Mouse (Mus musculus): ENCODE data around the gene 9230104L09Rik. TPM values are rescaled to one million over a fixed set of nuclear protein-coding genes. Genes with fewer than 3 reads are reported as not detected.

9230104L09Rik gene
- polyA plus RNA-seq, 1 experiment from 2014 or later: not detected

DNA sequence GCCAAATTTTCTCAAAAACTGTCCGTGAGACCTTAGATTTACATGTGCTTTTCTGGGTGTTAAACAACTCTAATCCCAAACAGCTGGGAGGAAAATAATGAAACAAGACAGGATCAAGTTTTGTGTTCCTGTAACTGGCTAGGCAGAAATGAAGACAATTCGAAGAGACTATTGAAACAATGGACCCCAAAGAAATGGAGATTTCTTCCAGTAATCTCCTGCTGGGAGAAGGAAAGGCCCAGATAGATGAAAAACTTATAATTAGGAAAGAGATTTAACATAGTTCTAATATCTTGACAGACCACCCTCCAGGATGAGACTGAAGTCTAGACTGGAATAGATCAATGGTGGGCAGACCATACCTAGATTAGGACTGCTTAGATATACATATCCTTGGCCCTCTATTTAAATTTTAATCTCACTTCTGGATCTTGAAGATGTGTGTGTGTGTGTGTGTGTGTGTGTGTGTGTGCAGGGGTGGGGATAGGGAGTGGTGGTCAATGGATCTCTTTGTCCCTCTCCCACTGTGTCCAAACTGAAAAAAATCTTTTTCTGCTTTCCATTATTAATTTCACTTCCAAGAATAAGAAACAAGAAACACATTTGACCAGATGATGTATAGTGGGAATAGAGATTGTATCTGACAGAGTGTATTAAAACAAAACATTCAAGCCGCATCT is 24.6 kb upstream of the 9230104L09Rik start:
- no peaks in the 10 kb centered on the region for H3K36me3 ChIP-seq (ENCODE audit: control insufficient read depth, insufficient read depth)
- no peak overlapping the region for H3K4me2 ChIP-seq (replicated peaks; ENCODE audit: low read depth)
- ATAC-seq: no peak
- no peak for TF ChIP-seq CTCF (IDR thresholded peaks at IDR 0.05; ENCODE audit: low read depth)
- no peaks in the 10 kb centered on the region for H3K27me3 ChIP-seq (replicated peaks; ENCODE audit: control insufficient read depth, insufficient read depth, low read length)
- H3K4me1 ChIP-seq (replicated peaks; ENCODE audit: control insufficient read depth, insufficient read depth, low read length): no peaks in the 10 kb centered on the region
- H3K9ac ChIP-seq (ENCODE audit: low read depth, low read length): no peak overlapping the region
- 79% methylated on average over 3 of the region's 3 CpGs for WGBS
- no peak overlapping the region for H3K4me3 ChIP-seq (ENCODE audit: low read depth, low read length)
- no peak overlapping the region for H3K27ac ChIP-seq (ENCODE audit: low read depth, low read length)
- no peaks in the 10 kb centered on the region for H3K9me3 ChIP-seq (ENCODE audit: control insufficient read depth)

DNA sequence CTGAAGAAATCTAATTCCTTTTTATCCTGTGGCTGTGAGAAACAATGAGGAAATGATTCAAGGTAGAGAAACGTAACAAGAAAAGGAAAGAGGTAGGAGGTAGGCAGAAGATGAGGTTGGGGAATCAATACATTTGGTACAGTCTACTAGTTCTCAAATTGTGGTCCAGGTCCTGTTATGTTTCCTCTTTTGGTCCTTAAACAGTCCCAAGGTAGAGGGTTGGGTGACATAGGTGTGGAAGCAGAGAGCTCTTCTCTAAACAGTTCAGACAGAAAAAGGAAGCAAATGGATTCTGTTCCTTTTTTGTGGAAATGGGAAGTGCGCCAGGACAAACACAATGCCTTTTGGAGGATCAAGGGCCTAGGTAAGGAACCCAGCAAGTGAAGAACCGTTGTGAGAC is 24.0 kb upstream of the 9230104L09Rik start:
- Histone ChIP-seq H3K9me3 (ENCODE audit: control insufficient read depth) (no peaks in the 10 kb centered on the region), H3K4me1 (replicated peaks; ENCODE audit: control insufficient read depth, insufficient read depth, low read length) (no peaks in the 10 kb centered on the region; the same call in 1 of the 2 replicates), H3K4me2 (replicated peaks; ENCODE audit: low read depth) (no peak overlapping the region), H3K27ac (ENCODE audit: low read depth, low read length) (no peak overlapping the region), H3K4me3 (ENCODE audit: low read depth, low read length) (no peak overlapping the region), H3K36me3 (ENCODE audit: control insufficient read depth, insufficient read depth) (no peaks in the 10 kb centered on the region), H3K27me3 (replicated peaks; ENCODE audit: control insufficient read depth, insufficient read depth, low read length) (no peaks in the 10 kb centered on the region), H3K9ac (ENCODE audit: low read depth, low read length) (no peak overlapping the region)
- no peak for TF ChIP-seq CTCF (IDR thresholded peaks at IDR 0.05; ENCODE audit: low read depth)
- ATAC-seq: no peak
- 80% methylated on average over 3 of the region's 3 CpGs for WGBS

DNA sequence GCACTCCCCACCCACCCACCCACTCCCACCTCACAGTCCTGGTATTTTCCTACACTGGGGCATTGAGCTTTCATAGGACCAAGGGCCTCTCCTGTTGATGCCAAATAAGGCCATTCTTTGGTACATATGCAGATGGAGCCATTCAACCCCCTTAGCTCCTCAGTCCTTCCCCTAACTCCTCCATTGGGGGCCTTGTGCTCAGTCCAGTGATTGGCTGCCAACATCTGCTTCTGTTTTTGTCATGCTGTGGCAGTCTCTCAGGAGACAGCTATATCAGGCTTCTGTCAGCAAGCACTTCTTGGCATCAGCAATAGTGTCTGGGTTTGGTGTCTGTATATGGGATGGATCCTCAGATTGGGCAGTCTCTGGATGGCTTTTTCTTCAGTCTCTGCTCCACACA is 19.9 kb upstream of the 9230104L09Rik start:
- no peak for ATAC-seq
- no peak for TF ChIP-seq CTCF (IDR thresholded peaks at IDR 0.05; ENCODE audit: low read depth)
- no peaks in the 10 kb centered on the region for H3K27me3 ChIP-seq (replicated peaks; ENCODE audit: control insufficient read depth, insufficient read depth, low read length)
- H3K4me3 ChIP-seq (ENCODE audit: low read depth, low read length): no peak overlapping the region
- no peaks in the 10 kb centered on the region for H3K36me3 ChIP-seq (ENCODE audit: control insufficient read depth, insufficient read depth)
- H3K27ac ChIP-seq (ENCODE audit: low read depth, low read length): no peak overlapping the region
- no peaks in the 10 kb centered on the region for H3K9me3 ChIP-seq (ENCODE audit: control insufficient read depth)
- no peak overlapping the region for H3K9ac ChIP-seq (ENCODE audit: low read depth, low read length)
- no peaks in the 10 kb centered on the region; the same call in 1 of the 2 replicates for H3K4me1 ChIP-seq (replicated peaks; ENCODE audit: control insufficient read depth, insufficient read depth, low read length)
- H3K4me2 ChIP-seq (replicated peaks; ENCODE audit: low read depth): no peak overlapping the region

DNA sequence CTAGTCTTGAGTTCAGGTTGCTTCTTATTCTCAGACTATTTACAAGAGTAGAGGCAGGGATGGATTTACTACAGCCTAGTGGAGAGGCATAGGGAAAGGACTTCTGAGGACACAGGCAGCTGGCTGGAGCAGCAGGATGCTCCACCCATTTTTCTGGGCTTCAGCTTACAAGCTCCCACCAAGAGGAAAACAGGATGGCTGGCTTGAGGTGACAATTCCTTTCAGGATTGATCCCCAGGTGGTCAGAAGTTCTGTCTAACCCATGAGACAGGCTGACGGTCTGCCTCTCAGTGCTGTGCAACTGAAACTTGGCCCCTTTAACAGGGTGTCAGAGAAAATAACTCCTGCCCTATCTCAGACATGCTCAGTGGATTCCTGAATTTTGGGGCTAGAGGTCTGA is 14.4 kb upstream of the 9230104L09Rik start:
- H3K27me3 ChIP-seq (replicated peaks; ENCODE audit: control insufficient read depth, insufficient read depth, low read length): no peaks in the 10 kb centered on the region
- ATAC-seq: no peak
- H3K9ac ChIP-seq (ENCODE audit: low read depth, low read length): no peak overlapping the region
- H3K9me3 ChIP-seq (ENCODE audit: control insufficient read depth): no peaks in the 10 kb centered on the region
- no peak overlapping the region for H3K4me3 ChIP-seq (ENCODE audit: low read depth, low read length)
- WGBS: 70% methylated on average over 1 of the region's 1 CpGs
- no peak overlapping the region for H3K27ac ChIP-seq (ENCODE audit: low read depth, low read length)
- no peaks in the 10 kb centered on the region for H3K36me3 ChIP-seq (ENCODE audit: control insufficient read depth, insufficient read depth)
- H3K4me1 ChIP-seq (replicated peaks; ENCODE audit: control insufficient read depth, insufficient read depth, low read length): no peaks in the 10 kb centered on the region; the same call in 1 of the 2 replicates
- no peak overlapping the region for H3K4me2 ChIP-seq (replicated peaks; ENCODE audit: low read depth)
- no peak for TF ChIP-seq CTCF (IDR thresholded peaks at IDR 0.05; ENCODE audit: low read depth)

DNA sequence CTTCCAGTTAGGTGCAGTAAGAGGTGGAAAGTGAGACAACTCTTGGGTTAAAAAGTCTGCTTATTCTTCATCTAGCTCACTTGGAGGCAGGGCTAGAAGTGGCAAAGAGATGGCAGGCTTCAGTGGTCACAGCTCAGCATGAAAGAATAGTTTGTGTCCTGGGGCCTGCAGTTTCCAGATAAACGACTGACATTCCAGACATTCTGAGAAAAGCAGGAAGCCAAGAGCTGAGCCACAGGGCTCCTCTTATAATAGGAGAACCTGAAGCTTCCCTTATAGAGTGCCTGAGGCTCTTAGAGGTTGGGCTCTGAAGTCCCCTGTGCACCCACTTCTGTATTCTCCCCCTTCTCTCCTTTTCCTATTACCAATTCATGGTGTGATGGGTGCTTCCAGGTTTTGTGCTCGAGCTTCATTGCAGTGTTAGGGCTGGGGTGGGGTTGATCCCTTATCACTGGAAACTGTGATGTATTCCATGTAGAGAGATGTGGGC is 13.8 kb upstream of the 9230104L09Rik start:
- Histone ChIP-seq H3K27me3 (replicated peaks; ENCODE audit: control insufficient read depth, insufficient read depth, low read length) (no peaks in the 10 kb centered on the region), H3K27ac (ENCODE audit: low read depth, low read length) (no peak overlapping the region), H3K9ac (ENCODE audit: low read depth, low read length) (no peak overlapping the region), H3K4me2 (replicated peaks; ENCODE audit: low read depth) (no peak overlapping the region), H3K4me1 (replicated peaks; ENCODE audit: control insufficient read depth, insufficient read depth, low read length) (no peaks in the 10 kb centered on the region; the same call in 1 of the 2 replicates), H3K9me3 (ENCODE audit: control insufficient read depth) (no peaks in the 10 kb centered on the region), H3K4me3 (ENCODE audit: low read depth, low read length) (no peak overlapping the region), H3K36me3 (ENCODE audit: control insufficient read depth, insufficient read depth) (no peaks in the 10 kb centered on the region)
- 4% methylated on average over 2 of the region's 2 CpGs for WGBS
- no peak for TF ChIP-seq CTCF (IDR thresholded peaks at IDR 0.05; ENCODE audit: low read depth)
- ATAC-seq: no peak

DNA sequence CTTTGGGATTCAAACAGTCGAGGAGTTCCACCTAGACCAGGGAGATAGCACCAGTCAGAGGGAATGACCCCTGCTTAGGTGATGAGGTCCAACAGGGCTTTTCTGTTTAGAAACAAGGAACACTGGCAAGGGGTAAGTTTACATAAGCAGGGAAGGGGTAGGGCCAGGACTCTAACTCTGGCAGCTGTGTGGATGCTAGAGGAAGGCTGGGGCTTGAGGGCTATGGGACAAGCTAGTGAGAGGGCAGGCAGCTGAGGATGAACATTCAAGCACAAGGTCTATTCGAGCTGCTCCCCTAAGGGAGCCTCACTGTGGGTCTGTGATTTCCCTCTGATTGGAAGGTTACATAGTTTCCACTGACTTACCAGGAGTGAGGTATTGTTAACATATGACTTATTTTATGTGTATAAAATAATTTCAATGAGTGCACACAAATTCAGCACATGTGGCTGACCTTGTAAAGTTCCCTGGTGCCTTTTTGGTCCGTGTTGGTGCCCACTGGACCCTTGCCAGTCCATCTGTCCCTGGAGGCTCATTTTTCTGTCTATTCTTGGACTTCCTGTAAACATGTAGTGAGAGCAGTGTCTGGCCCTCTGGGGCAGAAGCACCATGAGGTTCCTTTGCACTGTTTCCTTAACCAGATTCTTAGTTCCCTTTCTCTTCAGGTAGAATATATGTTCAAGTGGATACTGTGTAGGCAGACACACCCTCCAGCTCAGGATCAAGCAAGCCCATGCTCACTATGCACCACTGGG is 12.4 kb upstream of the 9230104L09Rik start:
- no peak for TF ChIP-seq CTCF (IDR thresholded peaks at IDR 0.05; ENCODE audit: low read depth)
- Histone ChIP-seq H3K36me3 (ENCODE audit: control insufficient read depth, insufficient read depth) (peaks cover 2% of the 10 kb centered on the region; the same call in 1 of the 2 replicates), H3K4me1 (replicated peaks; ENCODE audit: control insufficient read depth, insufficient read depth, low read length) (no peaks in the 10 kb centered on the region), H3K27me3 (replicated peaks; ENCODE audit: control insufficient read depth, insufficient read depth, low read length) (no peaks in the 10 kb centered on the region), H3K9ac (ENCODE audit: low read depth, low read length) (no peak overlapping the region), H3K4me2 (replicated peaks; ENCODE audit: low read depth) (no peak overlapping the region), H3K4me3 (ENCODE audit: low read depth, low read length) (no peak overlapping the region), H3K27ac (ENCODE audit: low read depth, low read length) (no peak overlapping the region), H3K9me3 (ENCODE audit: control insufficient read depth) (no peaks in the 10 kb centered on the region)
- 14% methylated on average over 3 of the region's 3 CpGs for WGBS
- no peak for ATAC-seq
